Mouse (Mus musculus) bone marrow, adult 2 months (tissue): ENCODE measurements at regions not wholly inside any gene's neighbourhood (a gene's known extent, or its start where the extent isn't known, plus 50 kb on each side); places are given as distances from the start of the nearest gene placed in this dataset.

ENCODE experiments used
- H3K27ac ChIP-seq: fragments of 200-500 bp; 2 replicates; pipeline ENCODE4 v1.5.1; 2012; ENCODE audit warnings: low read depth, mild to moderate bottlenecking, control low read depth, inconsistent platforms, low read length; ENCODE audit not compliant: control insufficient read depth, poor library complexity, insufficient read depth
- H3K4me1 ChIP-seq: fragments of 200-500 bp; 2 replicates; pipeline ENCODE4 v1.6.1; 2011; ENCODE audit warnings: low read length; ENCODE audit not compliant: control insufficient read depth, insufficient read depth
- H3K4me3 ChIP-seq: fragments of 200-500 bp; replicated peaks from 2 replicates; pipeline ENCODE3; 2011; ENCODE audit warnings: mild to moderate bottlenecking, low read depth, low read length, control low read depth; ENCODE audit not compliant: control insufficient read depth
- CTCF ChIP-seq: fragments of 200-500 bp; IDR thresholded peaks from 2 replicates; pipeline ENCODE4 v1.5.1; 2011; ENCODE audit warnings: low read length, control low read depth; ENCODE audit not compliant: control insufficient read depth, insufficient read depth
- POLR2A ChIP-seq: fragments of 200-500 bp; IDR thresholded peaks from 2 replicates; pipeline ENCODE4 v1.6.1; 2011; ENCODE audit warnings: low read depth, mild to moderate bottlenecking, control low read depth, low read length, borderline replicate concordance; ENCODE audit not compliant: control insufficient read depth
- WGBS: fragments of 180-500 bp; shearing (Covaris S2); methylation state at CpG from one replicate; pipeline ENCODE4 v1.1.7; 2018; 5-methylcytosine and 5-hydroxymethylcytosine counted together

DNA sequence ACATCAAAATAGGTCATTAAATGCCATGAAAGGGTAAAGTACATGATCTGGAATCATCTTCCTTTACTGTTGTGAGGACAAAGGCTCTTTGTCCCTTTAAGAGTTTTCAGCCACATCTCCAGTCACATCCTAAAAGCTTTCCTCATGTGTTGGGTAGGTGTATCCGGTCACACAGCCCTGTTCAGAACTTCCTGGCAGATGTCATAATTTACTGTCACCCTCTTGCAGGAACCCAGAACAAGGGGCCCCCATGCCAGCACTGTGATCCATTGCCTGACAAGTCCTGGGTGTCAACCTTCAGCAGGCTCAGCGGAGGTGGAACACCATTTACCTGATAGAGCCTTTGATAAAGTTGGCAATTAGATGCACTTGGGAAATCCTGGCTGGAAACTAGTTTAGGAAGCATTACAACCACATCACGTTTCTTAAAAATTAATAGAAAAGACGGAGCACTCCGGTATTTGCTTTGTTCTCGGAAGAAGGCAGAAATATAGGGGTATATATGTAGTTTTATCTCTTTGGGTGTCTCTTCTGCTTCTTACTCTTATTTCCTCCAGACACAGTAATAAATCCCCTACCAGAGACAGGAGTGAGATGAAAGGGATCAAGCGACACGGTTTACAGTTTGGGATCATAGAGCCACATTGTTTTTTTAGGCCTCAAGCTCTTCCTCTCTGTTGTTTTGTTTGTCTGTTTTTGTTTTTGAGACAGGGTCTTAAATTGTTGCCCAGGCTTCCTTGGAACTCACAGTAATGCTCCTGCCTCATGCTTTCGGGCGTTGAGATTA lies 527.0 kb upstream of the Jag1 start:
- TF ChIP-seq CTCF (no peak), POLR2A (no peak)
- WGBS, result 62% methylated on average over 10 of the region's 10 CpGs
- Histone ChIP-seq H3K4me3 (no peak overlapping the region), H3K27ac (no peak overlapping the region), H3K4me1 (no peaks in the 10 kb centered on the region)

DNA sequence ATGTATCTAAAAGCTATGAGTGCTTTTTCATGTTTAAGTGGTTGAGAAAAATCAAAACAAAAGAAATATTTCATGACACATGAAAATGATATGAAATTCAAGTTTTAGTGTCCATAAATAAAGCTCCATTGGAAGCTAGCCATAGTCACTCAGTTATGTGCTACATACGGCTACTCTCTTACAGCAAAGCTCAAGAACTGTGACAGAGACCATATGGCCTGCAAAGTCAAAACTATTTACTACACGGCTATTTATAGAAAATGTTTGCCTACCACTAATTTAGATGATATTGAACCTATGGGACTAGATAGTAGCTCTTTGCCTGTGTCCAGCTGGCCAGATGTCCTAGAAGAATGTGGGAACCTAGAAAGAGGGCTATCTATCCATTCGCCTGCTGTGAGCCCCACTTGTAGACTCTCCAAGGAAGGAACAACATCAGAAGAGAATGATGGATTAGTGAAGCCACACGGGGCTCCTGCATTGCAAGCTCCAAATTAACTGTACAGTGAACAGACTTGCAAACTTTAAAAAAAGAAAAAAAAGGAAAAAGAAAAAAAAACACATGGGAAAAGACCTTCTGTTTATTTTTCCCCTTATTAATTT lies 518.7 kb upstream of the Jag1 start:
- WGBS, result 74% methylated on average over 4 of the region's 4 CpGs
- TF ChIP-seq CTCF, result no peak
- TF ChIP-seq POLR2A, result no peak
- no peak overlapping the region for H3K4me3 ChIP-seq
- no peaks in the 10 kb centered on the region for H3K4me1 ChIP-seq
- H3K27ac ChIP-seq, result no peak overlapping the region

DNA sequence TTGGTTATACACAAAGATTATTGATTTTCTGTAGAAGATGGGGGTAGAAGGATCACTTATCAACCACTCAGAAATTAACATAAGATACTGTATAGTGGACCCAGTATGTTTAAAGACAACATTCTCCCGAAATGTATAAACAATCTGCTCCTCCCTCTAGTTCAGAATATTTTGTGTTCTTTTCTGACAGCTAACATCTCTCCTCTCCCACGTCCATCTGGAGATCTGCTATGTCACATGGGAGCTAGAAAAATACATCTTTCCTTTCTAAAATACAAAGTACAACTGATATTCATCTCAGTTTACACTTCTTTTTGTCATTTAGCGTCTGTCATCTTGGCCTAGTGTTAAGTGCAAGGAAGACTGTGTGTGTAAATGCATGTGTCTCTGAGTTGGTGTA lies 500.2 kb upstream of the Jag1 start:
- 56% methylated on average over 3 of the region's 3 CpGs for WGBS
- TF ChIP-seq CTCF, result no peak
- TF ChIP-seq POLR2A, result no peak
- Histone ChIP-seq H3K27ac (no peak overlapping the region), H3K4me3 (no peak overlapping the region), H3K4me1 (no peaks in the 10 kb centered on the region)

DNA sequence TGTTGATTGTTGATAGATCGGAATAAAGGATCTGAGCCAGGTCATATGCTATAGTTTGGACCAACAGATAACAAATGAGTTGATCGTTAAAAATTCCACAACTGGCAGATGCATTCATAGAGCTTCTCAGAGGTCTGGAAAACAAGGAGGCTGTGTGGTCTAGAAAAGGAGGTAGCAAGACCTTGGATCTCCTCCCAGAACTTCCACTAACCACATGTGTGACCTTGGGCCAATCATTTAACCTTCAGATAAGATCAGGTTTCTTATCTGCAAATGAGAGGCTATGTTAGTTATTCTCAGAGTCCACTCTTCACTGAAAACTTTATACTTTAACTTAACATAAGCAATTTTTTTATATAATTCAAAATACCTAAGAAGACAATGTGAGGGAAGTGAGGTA lies 497.3 kb upstream of the Jag1 start:
- H3K4me3 ChIP-seq, result no peak overlapping the region
- H3K27ac ChIP-seq, result no peak overlapping the region
- 81% methylated on average over 2 of the region's 2 CpGs for WGBS
- TF ChIP-seq CTCF (no peak), POLR2A (no peak)
- no peaks in the 10 kb centered on the region for H3K4me1 ChIP-seq

DNA sequence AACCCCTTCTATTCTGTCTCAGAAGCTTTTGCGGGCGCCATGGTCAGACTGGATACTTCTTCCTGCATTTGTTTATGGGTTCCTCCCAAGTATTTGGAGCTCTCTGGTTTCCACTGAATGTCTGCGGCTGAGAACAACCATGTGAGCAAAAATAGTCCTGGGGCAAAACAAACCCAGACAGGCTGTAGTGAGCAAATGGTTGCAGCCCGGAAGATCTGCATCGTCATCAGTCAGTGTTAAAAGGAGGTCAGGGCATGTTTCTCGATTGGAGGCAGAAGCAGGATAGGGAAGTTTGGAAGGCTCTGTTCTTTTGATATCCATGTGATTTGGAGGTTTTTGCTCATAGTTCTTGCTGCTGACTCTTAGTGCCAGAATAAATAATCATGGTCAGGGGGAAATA lies 492.1 kb upstream of the Jag1 start:
- TF ChIP-seq CTCF, result no peak
- no peak for TF ChIP-seq POLR2A
- WGBS, result 33% methylated on average over 6 of the region's 6 CpGs
- no peak overlapping the region for H3K27ac ChIP-seq
- no peak overlapping the region for H3K4me3 ChIP-seq
- H3K4me1 ChIP-seq, result no peaks in the 10 kb centered on the region

DNA sequence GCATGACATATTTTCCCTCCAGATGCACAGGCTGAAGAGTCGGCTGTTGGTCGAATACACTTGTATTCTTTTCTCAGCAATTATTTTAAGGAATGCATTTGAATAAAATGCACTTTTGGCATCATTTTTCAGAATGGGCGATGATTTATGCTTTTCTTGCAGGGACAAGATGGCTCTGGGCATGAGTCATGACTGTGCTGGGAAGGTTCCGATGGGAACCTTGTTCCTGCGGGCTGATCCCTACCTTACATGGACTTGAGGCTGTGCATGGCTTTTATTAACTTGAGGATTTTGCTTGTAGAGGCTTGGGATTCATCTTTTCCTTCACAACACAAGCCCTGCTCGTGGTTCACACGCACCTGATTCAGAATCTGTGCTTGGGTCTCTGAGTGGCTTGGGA lies 481.7 kb upstream of the Jag1 start:
- WGBS, result 79% methylated on average over 7 of the region's 7 CpGs
- Histone ChIP-seq H3K27ac (no peak overlapping the region), H3K4me3 (no peak overlapping the region), H3K4me1 (no peaks in the 10 kb centered on the region)
- TF ChIP-seq POLR2A, result no peak
- TF ChIP-seq CTCF, result no peak

DNA sequence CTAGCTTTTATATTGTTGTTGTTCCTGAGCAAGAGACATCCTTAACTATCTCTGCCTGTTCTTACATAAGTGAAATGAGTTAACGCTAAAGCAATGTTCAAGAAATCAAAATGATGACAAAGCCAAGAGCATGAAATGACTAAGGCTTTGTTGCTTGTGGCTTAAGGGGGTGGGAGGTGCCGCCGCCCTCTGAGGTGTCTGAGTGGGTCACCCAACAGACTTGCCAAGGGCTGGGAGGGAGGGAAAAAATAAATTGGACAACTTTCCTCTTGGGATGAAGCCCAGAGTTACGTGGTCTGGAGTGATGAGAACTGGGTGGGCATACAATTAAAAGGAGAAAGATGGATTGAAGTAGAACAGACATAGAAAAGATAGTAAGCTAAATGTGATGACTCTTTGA lies 478.1 kb upstream of the Jag1 start:
- Histone ChIP-seq H3K4me1 (no peaks in the 10 kb centered on the region), H3K27ac (no peak overlapping the region), H3K4me3 (no peak overlapping the region)
- 75% methylated on average over 4 of the region's 4 CpGs for WGBS
- no peak for TF ChIP-seq CTCF
- TF ChIP-seq POLR2A, result no peak

DNA sequence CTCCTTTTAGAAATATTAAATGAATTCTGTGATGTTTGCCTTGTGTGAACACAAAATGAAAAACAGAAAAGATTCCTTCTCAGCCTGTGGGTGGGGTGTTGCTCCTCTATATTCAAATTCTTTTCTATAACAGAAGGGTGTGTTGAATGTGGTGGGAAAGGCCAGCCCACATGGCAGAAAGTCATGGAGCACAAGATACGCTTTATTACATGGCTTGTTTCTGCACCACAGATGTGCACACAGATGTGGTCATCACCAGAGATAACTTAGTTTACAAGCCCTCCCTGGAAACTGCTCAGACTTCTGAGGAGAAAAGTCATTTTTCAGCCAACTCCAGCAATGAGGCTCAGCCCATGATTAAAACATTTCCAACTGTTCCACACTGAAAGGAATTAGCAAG lies 475.1 kb upstream of the Jag1 start:
- Histone ChIP-seq H3K27ac (no peak overlapping the region), H3K4me1 (no peaks in the 10 kb centered on the region), H3K4me3 (no peak overlapping the region)
- TF ChIP-seq CTCF, result no peak
- 82% methylated on average over 1 of the region's 1 CpGs for WGBS

DNA sequence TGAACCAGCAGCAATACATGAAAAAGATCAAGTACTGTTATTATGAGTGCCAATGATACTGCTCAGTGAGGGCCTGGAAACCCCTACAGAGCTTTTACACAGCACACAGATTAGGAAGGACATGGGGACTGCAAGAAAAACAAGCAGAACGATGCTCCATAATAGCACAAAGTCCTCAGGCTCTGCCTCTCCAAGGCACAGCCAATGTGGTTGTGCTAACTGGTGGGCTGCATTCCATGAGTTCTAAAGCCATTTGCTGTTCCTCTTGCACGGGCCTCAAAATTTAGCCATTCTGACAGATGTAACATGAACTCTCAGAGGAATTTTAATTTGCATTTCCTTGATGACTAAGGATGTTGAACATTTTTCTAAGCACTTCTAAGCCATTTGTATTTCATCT lies 465.0 kb upstream of the Jag1 start:
- Histone ChIP-seq H3K27ac (no peak overlapping the region), H3K4me3 (no peak overlapping the region), H3K4me1 (no peaks in the 10 kb centered on the region)
- 50% methylated on average over 2 of the region's 2 CpGs for WGBS
- no peak for TF ChIP-seq CTCF
- TF ChIP-seq POLR2A, result no peak
